Mouse (Mus musculus) urinary bladder, postnatal 36 days (tissue): ENCODE results near the gene Magel2.

ENCODE experiments used
- DNase-seq, 2 experiments: peaks; one replicate each; pipeline ENCODE4 v3.0.0; 2022; ENCODE audit warnings: low spot score in 2 of 2, mixed read lengths in 1 of 2

Magel2 gene

DNA sequence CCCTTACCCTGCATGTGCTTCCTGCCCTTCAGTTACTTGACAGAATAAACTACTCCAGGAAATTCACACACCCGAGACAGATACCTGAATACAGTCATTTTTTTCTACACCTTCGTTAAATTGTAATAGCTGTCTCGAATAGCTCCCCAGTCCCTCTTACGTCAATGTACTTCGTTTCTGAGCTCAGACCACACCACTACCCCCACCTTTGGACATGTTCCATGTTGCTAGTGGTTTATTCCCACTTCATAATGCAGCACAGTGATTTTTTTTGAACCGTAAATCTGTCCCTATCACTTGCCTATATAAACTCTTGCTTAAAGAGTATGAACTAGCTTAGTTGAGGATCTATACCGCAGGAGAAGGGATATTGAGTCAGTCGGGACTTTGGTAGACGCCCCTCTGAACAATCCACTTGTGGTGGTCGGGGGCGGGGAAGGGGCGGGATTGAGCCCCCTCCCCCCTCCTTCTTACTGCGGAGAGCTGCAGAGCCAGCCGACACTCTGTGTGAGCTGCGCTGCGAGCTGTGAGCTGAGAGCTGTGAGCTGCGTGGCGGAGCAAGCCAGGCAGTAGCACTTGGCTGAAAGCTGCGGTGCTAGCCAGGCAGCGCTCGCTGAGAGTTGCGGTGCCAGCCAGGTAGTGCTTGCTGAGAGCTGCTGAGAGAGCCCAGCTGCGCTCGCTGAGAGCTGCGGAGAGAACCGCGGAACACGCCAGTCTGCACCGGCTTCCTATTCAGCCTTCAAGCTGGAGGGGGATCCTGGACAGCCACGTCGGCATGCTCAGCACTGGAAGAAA lies at the start of gene Magel2:
TSS of gene Magel2 (plus strand) at position 501 of the 795 bp plus-strand sequence.
- no peak for DNase-seq

DNA sequence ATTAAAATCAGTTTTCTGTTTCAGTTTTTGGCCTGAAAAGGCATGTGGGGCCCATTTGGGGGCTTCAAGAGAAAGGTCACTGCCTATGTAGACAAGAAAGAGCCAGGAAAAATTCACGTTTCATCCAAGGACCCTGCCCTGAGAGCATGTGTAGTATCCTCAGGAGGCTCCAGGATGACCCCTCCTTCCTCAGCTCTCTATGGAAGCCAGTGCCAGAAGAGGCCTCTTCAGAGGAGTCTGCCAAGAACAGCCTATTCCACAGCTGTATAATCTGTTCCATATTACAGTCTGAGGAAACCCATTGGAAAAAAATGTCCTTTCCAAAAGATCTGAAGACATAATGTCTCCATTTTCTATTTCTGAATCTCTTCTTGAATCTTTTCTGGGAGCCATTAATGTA lies 31.4 kb upstream of the Magel2 start:
- no peak for DNase-seq

DNA sequence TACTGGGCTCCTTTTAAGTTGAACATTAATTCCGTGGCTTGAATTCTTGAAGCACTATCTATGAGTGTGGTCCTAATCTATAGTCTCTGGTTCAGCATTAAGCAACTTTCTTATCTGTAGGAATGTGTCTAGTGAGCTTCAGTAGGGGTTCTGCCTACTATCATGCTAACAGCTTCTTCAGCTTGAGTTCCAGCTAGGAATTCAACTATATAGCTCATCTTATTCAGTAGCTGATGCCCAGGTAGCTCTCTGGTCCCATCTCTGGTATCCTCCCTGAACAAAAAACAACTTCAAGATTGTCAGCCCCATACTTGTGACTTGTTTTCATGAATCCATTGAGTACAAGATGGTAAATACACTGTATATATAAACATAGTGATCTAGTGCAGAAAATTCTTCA lies 30.5 kb upstream of the Magel2 start, which contains the start of gene Ndn:
TSS of gene Ndn (plus strand) at position 301 of the 400 bp plus-strand sequence.
- DNase-seq: no peak

GRCm38 (mm10) chr7:62348106-62348803 lies 28.6 kb upstream of the Magel2 start:
- peak; percentile 52 to 71 for DNase-seq

GRCm38 (mm10) chr7:62348804-62349190 lies 28.0 kb upstream of the Magel2 start:
- peak in 1 of 2 experiments; percentile 0 for DNase-seq

GRCm38 (mm10) chr7:62351266-62351665 lies 25.5 kb upstream of the Magel2 start:
- DNase-seq: no peak

DNA sequence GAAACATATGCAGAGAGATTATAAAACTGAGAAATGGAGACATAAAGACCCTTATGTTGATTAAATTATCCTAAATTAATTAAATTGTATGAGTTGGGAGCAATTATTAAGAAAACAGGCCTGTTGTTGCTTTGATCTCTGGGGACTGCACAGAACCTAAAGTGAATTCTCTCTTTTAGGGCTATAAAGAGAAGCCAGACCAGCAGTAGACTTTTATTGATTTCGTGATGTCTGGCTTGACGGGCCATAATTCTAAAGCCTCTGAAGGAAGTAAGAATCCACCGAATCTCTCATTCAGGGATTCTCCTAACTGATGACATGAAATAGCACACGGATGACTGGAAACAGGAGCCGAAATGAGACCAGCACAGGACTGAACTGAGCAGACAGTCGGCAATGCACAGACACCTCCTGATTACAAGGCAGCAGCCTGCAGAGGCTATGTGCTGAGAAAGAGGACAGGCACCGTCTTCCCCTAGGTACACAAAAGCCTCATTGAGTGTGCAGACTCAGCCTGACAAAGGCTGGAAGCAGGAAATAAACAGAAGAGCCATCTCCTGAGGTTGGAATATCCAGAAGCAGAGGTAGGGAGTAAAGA lies 11.7 kb upstream of the Magel2 start:
- no peak for DNase-seq

- no peak for DNase-seq
These were observed 10.1 kb upstream of the Magel2 start for GRCm38 (mm10) chr7:62366730-62367129.

DNA sequence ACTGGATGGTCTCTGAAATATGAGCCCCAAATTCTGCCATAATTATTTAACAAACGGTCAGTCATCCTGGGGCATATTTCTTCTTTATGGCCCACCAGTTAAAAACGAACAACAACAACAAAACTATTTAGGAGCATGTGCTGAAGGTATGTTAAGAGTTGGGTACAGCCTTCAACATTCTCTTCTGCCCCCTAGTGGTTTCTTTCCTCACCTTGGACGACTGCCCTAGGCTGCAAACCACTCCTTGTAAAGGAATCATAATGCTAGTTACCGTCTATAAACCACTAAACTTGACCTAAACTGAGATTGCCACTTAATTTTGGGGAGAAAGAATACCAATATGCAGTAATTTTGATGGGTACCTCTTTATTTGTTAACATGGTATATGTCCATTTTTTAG lies 1.2 kb upstream of the Magel2 start:
- DNase-seq: no peak

GRCm38 (mm10) chr7:62377313-62377712 lies 503 bp downstream of the Magel2 start:
- DNase-seq: no peak

DNA sequence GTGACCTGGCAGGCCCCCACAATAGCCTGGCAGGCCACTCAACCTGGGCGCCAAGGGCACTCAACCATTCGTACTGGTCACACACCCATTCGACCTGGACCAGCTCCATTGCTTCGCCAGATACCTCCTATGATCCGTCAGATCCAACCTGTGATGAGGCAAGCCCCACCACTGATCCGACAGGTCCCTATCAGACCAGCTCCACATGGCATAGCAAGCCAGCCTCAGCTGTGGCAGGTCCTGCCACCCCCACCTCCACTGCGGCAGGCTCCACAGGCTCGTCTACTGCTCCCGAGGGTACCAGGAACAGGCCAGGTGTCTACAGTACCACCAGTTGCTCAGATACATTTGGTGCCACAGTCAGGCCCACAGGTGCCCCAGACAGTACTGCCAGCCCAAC lies 1.7 kb downstream of the Magel2 start:
- DNase-seq: no peak

DNA sequence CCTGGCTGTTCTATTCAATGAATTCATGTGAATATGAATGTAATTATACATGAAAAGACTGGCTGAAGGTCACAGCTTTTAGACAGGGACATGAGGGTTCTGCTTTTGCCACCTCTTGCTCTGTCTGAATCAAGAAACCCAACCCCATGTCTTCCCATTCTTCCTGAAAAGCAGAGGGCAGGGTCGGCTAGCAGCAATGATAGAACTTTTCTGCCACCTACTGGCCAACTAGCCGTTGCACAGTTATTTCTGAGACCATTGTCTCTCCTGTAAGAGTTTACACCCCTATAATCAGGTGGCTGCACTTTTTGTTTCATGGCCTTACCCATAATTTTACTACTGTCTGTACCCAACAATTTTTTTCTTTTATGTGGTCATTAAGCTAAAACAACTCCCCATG lies 5.6 kb downstream of the Magel2 start:
- DNase-seq: no peak

- no peak for DNase-seq
These were observed 11.5 kb downstream of the Magel2 start for GRCm38 (mm10) chr7:62388291-62388690.

- DNase-seq: no peak
These were observed 15.4 kb downstream of the Magel2 start for GRCm38 (mm10) chr7:62392202-62392601.

DNA sequence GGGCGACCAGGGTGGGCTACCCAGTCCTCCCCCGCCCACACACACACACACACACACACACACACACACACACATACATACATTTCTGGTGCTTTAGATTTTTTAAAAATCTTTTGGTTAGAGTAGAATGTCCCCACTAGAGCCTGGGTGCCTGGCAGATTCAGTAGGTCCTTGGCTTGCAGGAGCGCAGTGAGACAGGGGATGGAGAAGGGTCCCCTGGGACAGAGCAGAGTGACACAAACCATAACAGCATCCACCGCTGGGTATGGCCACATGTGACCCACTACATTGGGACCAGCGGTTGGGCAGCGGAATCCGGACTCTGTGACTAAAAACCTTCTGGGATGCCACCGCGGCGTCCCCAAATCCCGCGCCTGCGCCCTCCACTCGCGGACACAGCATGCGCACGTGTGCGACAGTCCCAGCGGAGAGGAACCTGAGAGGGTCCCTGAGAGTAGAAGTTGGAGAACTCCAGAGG lies 29.8 kb downstream of the Magel2 start:
- DNase-seq: no peak

DNA sequence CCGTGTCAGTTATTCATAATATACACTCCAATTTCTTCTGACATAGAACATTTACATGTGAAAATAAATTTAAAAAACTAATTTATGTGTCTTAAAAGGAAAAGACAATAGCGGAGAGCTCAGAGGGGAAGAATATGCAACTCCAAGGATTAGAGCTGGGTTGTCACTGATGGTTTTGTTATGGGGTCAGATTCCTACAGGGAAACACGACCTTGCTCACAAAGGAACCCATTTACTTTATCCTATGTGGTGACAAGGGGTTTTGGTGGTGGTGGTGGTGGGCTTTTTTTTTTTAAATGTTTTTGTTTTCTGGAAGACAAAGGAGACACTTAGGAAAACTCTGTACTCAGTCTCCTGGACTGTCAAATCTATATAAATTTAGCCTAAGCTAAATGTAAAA lies 31.0 kb downstream of the Magel2 start:
- DNase-seq: no peak

GRCm38 (mm10) chr7:62415222-62415621 lies 38.4 kb downstream of the Magel2 start:
- DNase-seq: no peak

DNA sequence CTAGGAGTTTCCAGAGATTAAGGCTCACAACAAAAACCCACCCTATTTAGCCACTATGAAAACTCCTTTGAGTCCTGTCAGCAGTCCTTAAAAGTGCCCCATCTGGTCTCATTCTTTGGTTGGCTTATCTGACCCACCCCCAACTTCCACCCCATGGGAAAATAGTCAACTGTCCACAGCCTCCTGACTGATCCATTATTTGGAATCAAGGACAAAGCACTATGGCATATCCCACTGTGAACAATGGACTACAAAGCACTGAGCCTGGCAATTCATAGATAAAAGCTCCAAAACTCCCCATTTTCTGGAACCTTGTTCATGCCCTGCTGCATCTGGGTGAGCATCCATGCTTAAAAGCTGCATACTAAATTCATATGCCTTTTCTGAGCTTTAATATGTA lies 39.4 kb downstream of the Magel2 start:
- no peak for DNase-seq

DNA sequence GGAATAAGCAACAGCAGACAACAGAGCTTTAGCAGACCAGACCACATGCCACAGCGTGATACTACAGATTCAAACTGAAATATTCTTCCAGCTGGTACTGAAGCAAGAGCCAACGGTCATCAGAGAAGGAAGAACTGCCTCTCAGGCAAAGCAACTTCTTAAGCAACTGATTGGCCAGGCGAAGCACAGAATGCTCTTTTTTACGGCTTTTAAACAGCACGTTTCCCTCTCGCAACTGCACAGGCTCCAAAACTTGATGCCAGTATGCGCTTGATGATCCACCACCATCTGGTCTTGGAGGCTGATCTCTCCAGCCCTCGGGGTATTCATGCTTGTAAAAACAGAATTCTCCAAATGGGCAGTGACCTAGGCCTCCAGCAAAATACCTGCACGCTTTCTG lies 41.5 kb downstream of the Magel2 start:
- no peak for DNase-seq

DNA sequence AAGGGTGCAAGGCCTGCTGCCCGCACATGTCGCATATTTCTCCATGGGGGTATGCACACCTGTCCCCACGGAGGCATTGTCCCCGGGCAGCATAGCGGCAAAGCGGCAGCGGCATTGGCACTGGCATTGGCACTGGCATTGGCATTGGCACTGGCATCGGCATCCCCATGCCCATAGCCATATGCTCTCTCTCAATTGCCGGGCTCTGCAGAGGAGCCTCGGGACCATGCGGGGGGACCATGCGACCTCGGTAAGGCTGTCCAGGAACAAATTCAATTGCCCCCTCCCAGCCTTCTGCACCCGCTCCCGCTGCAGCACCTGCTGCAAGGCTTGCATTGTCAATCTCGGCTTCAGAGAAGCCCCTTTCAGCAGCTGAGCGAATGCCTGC lies 42.3 kb downstream of the Magel2 start:
- no peak for DNase-seq

GRCm38 (mm10) chr7:62419493-62420360 lies 42.9 kb downstream of the Magel2 start, which contains the start of gene Mkrn3:
Gene Mkrn3, minus strand, starts transcription at chr7:62420139.
- peak; percentile 60 to 77 for DNase-seq

- no peak for DNase-seq
These were observed 43.8 kb downstream of the Magel2 start for GRCm38 (mm10) chr7:62420566-62420965.
